Mouse (Mus musculus): ENCODE data around the gene Lsm2.

DNA sequence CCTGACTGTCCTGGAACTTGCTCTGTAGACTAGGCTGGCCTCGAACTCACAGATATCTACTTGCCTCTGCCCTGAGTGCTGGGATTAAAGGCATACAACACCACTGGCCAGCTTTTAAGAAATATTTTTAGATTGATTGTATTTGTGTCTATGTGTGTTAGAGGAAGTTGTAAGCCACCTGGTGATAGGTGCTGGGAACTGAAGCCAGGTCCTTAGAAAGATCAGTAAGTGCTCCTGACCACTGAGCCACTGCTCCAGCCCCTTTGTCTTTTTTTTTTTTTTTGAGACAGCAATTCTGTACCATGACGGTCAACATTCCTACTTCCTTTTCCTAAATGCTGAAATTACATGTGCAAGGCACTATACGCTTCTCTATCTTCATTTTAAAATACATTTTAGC, 28.4 kb upstream of the Lsm2 start:
- TF ChIP-seq CTCF (IDR thresholded peaks at IDR 0.05; ENCODE audit: control insufficient read depth, insufficient read depth, insufficient replicate concordance, low read depth, low read length) (no peak), POLR2A (IDR thresholded peaks at IDR 0.05; ENCODE audit: control insufficient read depth, low read depth, low read length) (no peak)

Measured in testis, adult 2 months (tissue).